Mouse (Mus musculus) layer of hippocampus, postnatal 14 days (tissue): ENCODE measurements at regions not wholly inside any gene's neighbourhood (a gene's known extent, or its start where the extent isn't known, plus 50 kb on each side); places are given as distances from the start of the nearest gene placed in this dataset.
"Not testable (repeated sequence)": the region's sequence is repeated elsewhere in the genome, so short reads cannot be mapped to it uniquely, and the experiment has no call there.

Source experiments
- DNase-seq, 2 experiments: peaks; one replicate each; pipeline ENCODE4 v3.0.0; 2021 to 2022; ENCODE audit warnings: low spot score in 2 of 2, mixed read lengths in 1 of 2

DNA sequence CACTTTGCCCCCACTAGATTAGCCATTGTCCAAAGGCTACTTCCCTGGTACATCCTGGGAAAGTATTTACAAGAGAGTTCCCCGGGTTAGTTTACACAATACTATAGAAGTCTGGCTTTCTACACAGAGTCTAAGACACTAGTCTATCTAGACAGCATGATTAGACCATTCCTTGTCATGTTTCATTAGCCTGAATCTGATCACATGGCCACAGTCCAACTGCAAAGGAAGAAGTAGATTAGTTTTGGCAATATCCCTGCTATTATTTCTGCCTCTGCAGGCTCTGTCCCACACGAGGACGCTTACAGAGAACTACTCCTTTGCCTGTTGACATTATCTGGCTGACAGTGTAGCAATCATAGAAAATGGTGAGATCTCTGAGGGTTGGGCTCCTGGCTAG is 144.2 kb downstream of the Nuak1 start:
- no peak for DNase-seq

DNA sequence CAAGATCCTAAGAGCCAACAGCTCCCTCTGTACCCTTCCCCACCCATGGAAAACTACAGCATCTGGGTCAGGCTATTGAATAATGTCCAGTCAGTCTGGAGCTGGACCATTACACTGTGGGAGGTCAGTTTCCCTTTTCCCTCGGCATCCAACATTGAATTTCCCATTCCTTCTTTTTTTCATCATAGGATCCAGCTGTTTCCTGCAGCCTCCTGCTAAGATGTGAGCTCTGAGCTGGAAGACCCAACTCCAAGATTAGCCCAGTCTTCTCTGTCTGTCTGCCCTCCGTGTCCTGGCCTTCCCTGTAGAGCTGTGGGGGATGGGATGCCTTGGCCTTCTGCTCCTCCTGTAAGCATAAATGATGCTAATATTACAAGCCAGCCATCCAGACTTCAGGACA is 138.8 kb downstream of the Nuak1 start:
- no peak for DNase-seq

- DNase-seq = no peak
Measured at GRCm38 (mm10) chr10:84302821-84303520, 137.4 kb downstream of the Nuak1 start.

DNA sequence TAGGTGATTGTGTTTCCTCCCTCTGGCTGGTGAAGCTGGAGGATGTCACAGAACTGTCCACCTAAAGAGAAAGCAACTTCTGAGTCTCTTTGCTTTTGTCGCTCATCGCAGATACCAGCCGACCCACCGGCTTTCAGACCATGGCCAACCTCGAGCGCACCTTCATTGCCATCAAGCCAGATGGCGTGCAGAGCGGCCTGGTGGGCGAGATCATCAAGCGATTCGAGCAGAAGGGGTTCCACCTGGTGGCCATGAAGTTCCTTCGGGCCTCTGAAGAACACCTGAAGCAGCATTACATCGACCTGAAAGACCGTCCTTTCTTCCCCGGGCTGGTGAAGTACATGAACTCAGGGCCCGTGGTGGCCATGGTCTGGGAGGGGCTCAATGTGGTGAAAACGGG is 131.7 kb downstream of the Nuak1 start:
- not testable (repeated sequence) for DNase-seq

DNA sequence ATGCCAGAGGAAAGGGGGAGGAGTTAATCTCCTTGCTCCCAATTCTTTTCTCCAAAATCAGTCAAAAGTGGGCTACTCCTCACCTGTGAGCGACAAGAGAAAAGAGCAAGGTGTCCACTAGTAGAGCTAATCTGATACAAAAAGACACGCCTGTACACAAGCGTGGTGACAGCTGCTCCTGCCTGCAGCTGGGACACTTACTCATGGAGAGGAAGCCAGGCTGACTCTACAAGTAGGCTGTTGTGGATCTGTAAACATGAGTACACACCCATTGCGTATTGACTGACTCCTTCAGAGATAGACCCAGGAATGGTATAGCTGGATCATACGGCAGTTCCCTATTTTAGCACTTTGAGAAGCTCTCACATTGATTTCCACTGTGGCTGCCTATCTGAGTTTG is 129.7 kb downstream of the Nuak1 start:
- DNase-seq = no peak

- no peak for DNase-seq
Measured at GRCm38 (mm10) chr10:84312656-84313055, 127.7 kb downstream of the Nuak1 start.

GRCm38 (mm10) chr10:84316857-84317256 is 123.5 kb downstream of the Nuak1 start:
- no peak for DNase-seq

- no peak for DNase-seq
Measured at GRCm38 (mm10) chr10:84317960-84318359, 122.4 kb downstream of the Nuak1 start.
